ENCODE assay signal across 9 mouse cellular contexts in the genomic region with DNA sequence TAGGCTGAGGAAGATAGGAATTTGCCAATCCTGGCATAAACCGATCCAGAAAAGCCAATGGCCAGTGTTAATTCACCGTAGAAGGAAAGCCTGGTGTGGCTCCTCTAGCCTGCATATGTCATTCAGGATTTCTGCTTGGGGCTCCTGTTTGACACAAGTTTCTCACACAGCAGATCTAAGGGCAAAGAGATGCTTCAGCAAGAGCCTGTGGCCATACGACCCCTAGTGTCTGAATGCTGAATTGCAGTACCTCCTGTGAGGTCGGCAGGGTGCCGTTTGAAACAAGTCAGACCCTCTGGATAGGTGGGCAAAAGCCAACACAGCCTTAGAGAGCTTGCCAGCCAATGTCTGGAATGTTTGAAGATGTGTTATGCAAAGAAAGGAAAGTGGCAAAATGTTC. TPM values are rescaled to one million over a fixed set of nuclear protein-coding genes. Genes with fewer than 3 reads are reported as not detected.
DNase-seq lines count a peak whose midpoint lies in the region; ATAC-seq and TF ChIP-seq lines count a peak whose summit lies in the region.
"Had no signal": no experiment of that assay in that cellular context is flagged by ENCODE, and none has a peak within 500 bp of the region (broad histone marks: within the 10 kb centered on the region; RNA-seq: fewer than 3 reads in every experiment).

No protein-coding gene starts in this region.

- H3K4me2 ChIP-seq in kidney, embryonic 14.5 days (replicated peaks; ENCODE audit: low read depth, low read length), result no peak overlapping the region
- no peak overlapping the region for H3K4me2 ChIP-seq in heart, postnatal 0 days (ENCODE audit: low read depth, low read length)
- no peak overlapping the region for H3K4me2 ChIP-seq in midbrain, embryonic 13.5 days (replicated peaks)
- H3K4me2 ChIP-seq: embryonic facial prominence, embryonic 13.5 days had no signal

- H3K27ac ChIP-seq in kidney, embryonic 14.5 days (ENCODE audit: low read depth, low read length), result no peak overlapping the region
- no peak overlapping the region for H3K27ac ChIP-seq in heart, postnatal 0 days (ENCODE audit: low read depth)
- no peak overlapping the region for H3K27ac ChIP-seq in midbrain, embryonic 13.5 days
- H3K27ac ChIP-seq: embryonic facial prominence, embryonic 13.5 days had no signal

- no peaks in the 10 kb centered on the region for H3K36me3 ChIP-seq in kidney, embryonic 14.5 days (ENCODE audit: control insufficient read depth, insufficient read depth, low read length)
- H3K36me3 ChIP-seq in heart, postnatal 0 days (replicated peaks; ENCODE audit: control insufficient read depth, insufficient read depth, low read length), result no peaks in the 10 kb centered on the region
- H3K36me3 ChIP-seq in midbrain, embryonic 13.5 days, result no peaks in the 10 kb centered on the region
- H3K36me3 ChIP-seq: embryonic facial prominence, embryonic 13.5 days had no signal

- H3K9me3 ChIP-seq in kidney, embryonic 14.5 days (ENCODE audit: control insufficient read depth, low read length), result no peaks in the 10 kb centered on the region
- no peaks in the 10 kb centered on the region for H3K9me3 ChIP-seq in heart, postnatal 0 days (replicated peaks; ENCODE audit: control insufficient read depth, low read length)
- H3K9me3 ChIP-seq in midbrain, embryonic 13.5 days, result no peaks in the 10 kb centered on the region
- H3K9me3 ChIP-seq: embryonic facial prominence, embryonic 13.5 days had no signal

- WGBS in kidney, embryonic 14.5 days, result 17% methylated on average over 5 of the region's 5 CpGs
- WGBS in heart, postnatal 0 days, result 20% methylated on average over 5 of the region's 5 CpGs
- WGBS in midbrain, embryonic 13.5 days, result 29% methylated on average over 5 of the region's 5 CpGs

- H3K27me3 ChIP-seq in kidney, embryonic 14.5 days (ENCODE audit: control insufficient read depth, insufficient read depth, low read length), result no peaks in the 10 kb centered on the region
- H3K27me3 ChIP-seq in heart, postnatal 0 days (ENCODE audit: control insufficient read depth, insufficient read depth, low read length), result no peaks in the 10 kb centered on the region
- H3K27me3 ChIP-seq in midbrain, embryonic 13.5 days, result no peaks in the 10 kb centered on the region
- H3K27me3 ChIP-seq: embryonic facial prominence, embryonic 13.5 days had no signal

- ATAC-seq in kidney, embryonic 14.5 days (ENCODE audit: low FRiP score, low TSS enrichment), result no peak
- peak; percentile 24; the same call in 1 of the 2 replicates for ATAC-seq in heart, postnatal 0 days (ENCODE audit: insufficient read depth, low read depth)
- ATAC-seq in midbrain, embryonic 13.5 days, result peak; percentile 61; the same call in 1 of the 2 replicates

- TF ChIP-seq CTCF in brain, embryonic 14.5 days (IDR thresholded peaks at IDR 0.05; ENCODE audit: borderline replicate concordance, extremely low read depth, insufficient read depth, insufficient read length), result peak; percentile 88
- TF ChIP-seq CTCF in heart, postnatal 0 days (IDR thresholded peaks at IDR 0.05; ENCODE audit: low read depth), result peak; percentile 93

- no peak overlapping the region for H3K4me3 ChIP-seq in kidney, embryonic 14.5 days (ENCODE audit: low read length)
- no peak overlapping the region for H3K4me3 ChIP-seq in heart, postnatal 0 days (ENCODE audit: low read depth, low read length)
- no peak overlapping the region for H3K4me3 ChIP-seq in midbrain, embryonic 13.5 days (replicated peaks)
- H3K4me3 ChIP-seq: embryonic facial prominence, embryonic 13.5 days had no signal

- no peaks in the 10 kb centered on the region for H3K4me1 ChIP-seq in kidney, embryonic 14.5 days (ENCODE audit: control insufficient read depth, insufficient read depth, low read length)
- H3K4me1 ChIP-seq in heart, postnatal 0 days (ENCODE audit: control insufficient read depth, insufficient read depth), result no peaks in the 10 kb centered on the region
- peaks cover 8% of the 10 kb centered on the region for H3K4me1 ChIP-seq in midbrain, embryonic 13.5 days (replicated peaks)
- H3K4me1 ChIP-seq: embryonic facial prominence, embryonic 13.5 days had no signal

- no peak overlapping the region for H3K9ac ChIP-seq in kidney, embryonic 14.5 days (ENCODE audit: low read depth, low read length)
- H3K9ac ChIP-seq in heart, postnatal 0 days (replicated peaks; ENCODE audit: low read depth, low read length), result no peak overlapping the region
- H3K9ac ChIP-seq in midbrain, embryonic 13.5 days (replicated peaks), result no peak overlapping the region
- H3K9ac ChIP-seq: embryonic facial prominence, embryonic 13.5 days had no signal

- peak; percentile 72 for DNase-seq in kidney, adult 18-20 months
- DNase-seq in brain, embryonic 14.5 days (ENCODE audit: low read depth), result peak; percentile 81
- DNase-seq in fibroblast of lung, adult 2 months (ENCODE audit: low read depth), result peak; percentile 40
- DNase-seq in heart, postnatal 0 days (ENCODE audit: low spot score), result peak; percentile 42
- peak; percentile 72 to 83 for DNase-seq in left cerebral cortex, adult 18-20 months (ENCODE audit: low spot score in 2 of 2)
- DNase-seq in spleen, postnatal 10 days (ENCODE audit: low spot score in 2 of 2), result peak; percentile 36 to 74

- no peak for TF ChIP-seq EP300 in heart, postnatal 0 days (IDR thresholded peaks at IDR 0.05; ENCODE audit: low read depth)

- no peak for TF ChIP-seq POLR2A in brain, embryonic 14.5 days (IDR thresholded peaks at IDR 0.05; ENCODE audit: borderline replicate concordance, extremely low read depth, insufficient read depth, insufficient read length, poor library complexity, severe bottlenecking)

RNA-seq across cellular contexts. Expression of gene Atp5j, which starts 43.7 kb away (rescaled TPM):
- 989 and 1,322 TPM in 2 replicates for polyA plus RNA-seq in kidney, embryonic 14.5 days (2014; fragmentation: Nextera tagmentation; extraction: Ambion mirVana)
- polyA plus RNA-seq in brain, embryonic 14.5 days (2012; rRNA removed), result 273 and 332 TPM in 2 replicates
- 301 and 405 TPM in 2 replicates for total RNA-seq in heart, postnatal 0 days (2014; rRNA removed; ENCODE audit: low replicate concordance)
- 3,491 and 3,728 TPM in 2 replicates for polyA plus RNA-seq in heart, postnatal 0 days (2015; fragmentation: Nextera tagmentation; extraction: Ambion mirVana)
- 100 to 1,000 TPM; 398 to 408 TPM for total RNA-seq in left cerebral cortex, adult 18-20 months (2021)
- polyA plus RNA-seq in midbrain, embryonic 13.5 days (2015; fragmentation: Nextera tagmentation; extraction: Ambion mirVana), result 827 and 861 TPM in 2 replicates

RNA-seq across cellular contexts. Expression of gene Gabpa, which starts 44.4 kb away (rescaled TPM):
- 27.5 and 44.7 TPM in 2 replicates for polyA plus RNA-seq in kidney, embryonic 14.5 days (2014; fragmentation: Nextera tagmentation; extraction: Ambion mirVana)
- 26.6 and 27.1 TPM in 2 replicates for polyA plus RNA-seq in brain, embryonic 14.5 days (2012; rRNA removed)
- 19.7 and 34.9 TPM in 2 replicates for total RNA-seq in heart, postnatal 0 days (2014; rRNA removed; ENCODE audit: low replicate concordance)
- polyA plus RNA-seq in heart, postnatal 0 days (2015; fragmentation: Nextera tagmentation; extraction: Ambion mirVana), result 20.3 and 21.1 TPM in 2 replicates
- total RNA-seq in left cerebral cortex, adult 18-20 months (2021), result 10 to 100 TPM; 17.8 to 23.6 TPM
- polyA plus RNA-seq in midbrain, embryonic 13.5 days (2015; fragmentation: Nextera tagmentation; extraction: Ambion mirVana), result 22.8 and 23.4 TPM in 2 replicates
